Mouse (Mus musculus): Measurements from ENCODE around the gene Fads2.

The Fads2 gene

GRCm38 (mm10) chr19:10038910-10039309 is 62.6 kb downstream of the Fads2 start:
- DNase-seq: peak; percentile 64

GRCm38 (mm10) chr19:10038364-10038763 is 63.2 kb downstream of the Fads2 start:
- DNase-seq: no peak

- peak; percentile 32 for DNase-seq
These were observed 64.0 kb downstream of the Fads2 start for GRCm38 (mm10) chr19:10037534-10037933.

- DNase-seq: peak; percentile 86
These were observed 66.6 kb downstream of the Fads2 start for GRCm38 (mm10) chr19:10034785-10035447.

GRCm38 (mm10) chr19:10034356-10034755 is 67.2 kb downstream of the Fads2 start:
- DNase-seq: no peak

- peak; percentile 73 for DNase-seq
These were observed 68.2 kb downstream of the Fads2 start for GRCm38 (mm10) chr19:10033211-10033973.

GRCm38 (mm10) chr19:10029746-10030145 is 71.8 kb downstream of the Fads2 start:
- peak; percentile 45 for DNase-seq

GRCm38 (mm10) chr19:10025169-10025875 is 76.2 kb downstream of the Fads2 start:
- DNase-seq: peak; percentile 70

GRCm38 (mm10) chr19:10023304-10023758 is 78.2 kb downstream of the Fads2 start:
- no peak for DNase-seq

GRCm38 (mm10) chr19:10022414-10023303 is 78.9 kb downstream of the Fads2 start:
- peak; percentile 62 for DNase-seq

GRCm38 (mm10) chr19:10021981-10022380 is 79.6 kb downstream of the Fads2 start:
- DNase-seq: no peak

- DNase-seq: no peak
These were observed 82.3 kb downstream of the Fads2 start for GRCm38 (mm10) chr19:10019214-10019760.

- DNase-seq: no peak
These were observed 83.1 kb downstream of the Fads2 start for GRCm38 (mm10) chr19:10018527-10018818.

- peak; percentile 92 for DNase-seq
These were observed 83.7 kb downstream of the Fads2 start for GRCm38 (mm10) chr19:10017637-10018526.

GRCm38 (mm10) chr19:10016151-10016550 is 85.4 kb downstream of the Fads2 start:
- DNase-seq: no peak

GRCm38 (mm10) chr19:10015442-10015841 is 86.1 kb downstream of the Fads2 start:
- no peak for DNase-seq

- DNase-seq: peak; percentile 64
These were observed 86.7 kb downstream of the Fads2 start for GRCm38 (mm10) chr19:10014824-10015223.

GRCm38 (mm10) chr19:10013913-10014312 is 87.6 kb downstream of the Fads2 start:
- DNase-seq: no peak

GRCm38 (mm10) chr19:10013348-10013747 is 88.2 kb downstream of the Fads2 start:
- no peak for DNase-seq

GRCm38 (mm10) chr19:10012827-10013278 is 88.7 kb downstream of the Fads2 start:
- no peak for DNase-seq
